Comparison of ENCODE assay signal across 8 mouse cellular contexts in the genomic region with DNA sequence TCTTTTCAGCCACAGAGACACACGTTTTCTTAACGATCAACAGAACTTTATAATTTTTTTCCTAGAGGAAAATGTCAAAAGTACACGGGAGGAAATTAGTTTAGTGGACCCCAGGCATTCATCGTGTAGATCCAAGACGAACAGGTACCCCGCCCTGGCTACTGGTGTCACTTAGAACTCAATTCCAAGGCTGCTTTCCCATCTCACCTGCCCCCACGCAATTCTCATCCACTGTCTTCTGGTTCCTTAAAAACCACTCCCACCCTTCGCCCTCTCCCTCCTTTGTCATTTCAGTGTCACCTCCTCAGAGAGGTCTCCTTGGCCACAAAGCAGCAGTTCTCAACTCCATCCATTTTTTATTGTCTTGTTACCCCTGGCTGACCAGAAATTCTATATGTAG. TPM values are rescaled to one million over a fixed set of nuclear protein-coding genes. Genes with fewer than 3 reads are reported as not detected.
DNase-seq lines count a peak whose midpoint lies in the region; ATAC-seq and TF ChIP-seq lines count a peak whose summit lies in the region.

No protein-coding gene starts in this region.

- peaks cover 8% of the 10 kb centered on the region; the same call in 1 of the 2 replicates for H3K4me1 ChIP-seq in kidney, adult 2 months (ENCODE audit: control insufficient read depth, insufficient read depth, low read length)
- peaks cover 2% of the 10 kb centered on the region; the same call in 1 of the 2 replicates for H3K4me1 ChIP-seq in brown adipose tissue, adult 24 weeks (ENCODE audit: control insufficient read depth, insufficient read depth, insufficient read length, low read length)
- H3K4me1 ChIP-seq in hindbrain, embryonic 14.5 days (replicated peaks; ENCODE audit: control insufficient read depth, insufficient read depth, low read length): peaks cover 10% of the 10 kb centered on the region; the same call in 1 of the 2 replicates
- H3K4me1 ChIP-seq in midbrain, embryonic 14.5 days (ENCODE audit: control insufficient read depth, insufficient read depth, low read length): peaks cover 8% of the 10 kb centered on the region

- H3K4me2 ChIP-seq in hindbrain, embryonic 14.5 days (replicated peaks): peak overlapping the region; percentile 95
- H3K4me2 ChIP-seq in midbrain, embryonic 14.5 days (ENCODE audit: low read length): peak overlapping the region; percentile 94

- no peaks in the 10 kb centered on the region for H3K9me3 ChIP-seq in hindbrain, embryonic 14.5 days (ENCODE audit: control insufficient read depth, low read length)
- no peaks in the 10 kb centered on the region for H3K9me3 ChIP-seq in midbrain, embryonic 14.5 days (ENCODE audit: control insufficient read depth, low read length)

- no peak for DNase-seq in kidney, adult 2 months
- no peak for DNase-seq in kidney, postnatal 4 days
- DNase-seq in hindbrain, embryonic 14.5 days (ENCODE audit: low spot score): no peak
- DNase-seq in midbrain, embryonic 14.5 days: no peak
- DNase-seq in c-Kit-positive CD71-positive TER-119-positive erythroid progenitor cells, embryonic 14.5 days (ENCODE audit: low spot score): no peak
- no peak for DNase-seq in layer of hippocampus, adult 9-11 months
- no peak for DNase-seq in MN1 (ENCODE audit: low spot score)

- no peaks in the 10 kb centered on the region for H3K27me3 ChIP-seq in kidney, adult 2 months (replicated peaks; ENCODE audit: control insufficient read depth, insufficient read depth, low read length)
- H3K27me3 ChIP-seq in hindbrain, embryonic 14.5 days (ENCODE audit: control insufficient read depth, insufficient read depth, low read length): peaks cover 7% of the 10 kb centered on the region; the same call in 1 of the 2 replicates
- peaks cover 10% of the 10 kb centered on the region; the same call in 1 of the 2 replicates for H3K27me3 ChIP-seq in midbrain, embryonic 14.5 days (ENCODE audit: control insufficient read depth, insufficient read depth, low read length)

- peak overlapping the region; percentile 44 for H3K4me3 ChIP-seq in kidney, adult 2 months (ENCODE audit: insufficient read depth, low read depth, low read length)
- peak overlapping the region; percentile 80 for H3K4me3 ChIP-seq in brown adipose tissue, adult 24 weeks (ENCODE audit: insufficient read depth, low read depth, low read length)
- H3K4me3 ChIP-seq in hindbrain, embryonic 14.5 days (replicated peaks; ENCODE audit: low read length): peak overlapping the region; percentile 45
- peak overlapping the region; percentile 45 for H3K4me3 ChIP-seq in midbrain, embryonic 14.5 days (replicated peaks; ENCODE audit: low read depth, low read length)

- no peaks in the 10 kb centered on the region for H3K36me3 ChIP-seq in kidney, adult 2 months (ENCODE audit: control insufficient read depth, insufficient read depth, low read length)
- no peaks in the 10 kb centered on the region for H3K36me3 ChIP-seq in hindbrain, embryonic 14.5 days (replicated peaks; ENCODE audit: control insufficient read depth, insufficient read depth)
- no peaks in the 10 kb centered on the region for H3K36me3 ChIP-seq in midbrain, embryonic 14.5 days (ENCODE audit: control insufficient read depth, insufficient read depth, low read length)

- TF ChIP-seq POLR2A in kidney, adult 2 months (IDR thresholded peaks at IDR 0.05; ENCODE audit: low read depth, low read length): no peak

- TF ChIP-seq CTCF in kidney, adult 2 months (conservative IDR thresholded peaks at IDR 0.05; ENCODE audit: insufficient read depth, insufficient read length, low read depth, low read length): no peak

- 34% methylated on average over 8 of the region's 8 CpGs for WGBS in kidney, adult 2 months
- 26% methylated on average over 8 of the region's 8 CpGs for WGBS in hindbrain, embryonic 14.5 days
- 24% methylated on average over 8 of the region's 8 CpGs for WGBS in midbrain, embryonic 14.5 days

- ATAC-seq in hindbrain, embryonic 14.5 days (ENCODE audit: low FRiP score): no peak
- ATAC-seq in midbrain, embryonic 14.5 days (ENCODE audit: low FRiP score, low TSS enrichment): no peak

- no peak overlapping the region for H3K27ac ChIP-seq in kidney, adult 2 months (ENCODE audit: insufficient read depth, low read depth, low read length)
- H3K27ac ChIP-seq in brown adipose tissue, adult 24 weeks (replicated peaks; ENCODE audit: low read depth, low read length): no peak overlapping the region
- no peak overlapping the region for H3K27ac ChIP-seq in hindbrain, embryonic 14.5 days
- no peak overlapping the region for H3K27ac ChIP-seq in midbrain, embryonic 14.5 days (replicated peaks; ENCODE audit: low read depth, low read length)

- H3K9ac ChIP-seq in hindbrain, embryonic 14.5 days: no peak overlapping the region
- no peak overlapping the region for H3K9ac ChIP-seq in midbrain, embryonic 14.5 days (replicated peaks; ENCODE audit: low read length)

RNA-seq across cellular contexts. Expression of a gene that starts 0.5 kb away (rescaled TPM):
- polyA plus RNA-seq in kidney, adult 2 months (2012; rRNA removed): 6.3 and 6.4 TPM in 2 replicates
- 1.1 and 3.3 TPM in 2 replicates for polyA plus RNA-seq in brown adipose tissue, adult 24 weeks (2012; ENCODE audit: insufficient read depth, insufficient read length, missing spikeins)
- polyA plus RNA-seq in hindbrain, embryonic 14.5 days (2014; fragmentation: Nextera tagmentation; extraction: Ambion mirVana): 0.66 and 0.90 TPM in 2 replicates
- 0.22 and 0.37 TPM in 2 replicates for polyA plus RNA-seq in midbrain, embryonic 14.5 days (2014; fragmentation: Nextera tagmentation; extraction: Ambion mirVana)

RNA-seq across cellular contexts. Expression of a gene that starts 42.9 kb away (rescaled TPM):
- polyA plus RNA-seq in kidney, adult 2 months (2012; rRNA removed): 10.6 and 11.0 TPM in 2 replicates
- polyA plus RNA-seq in brown adipose tissue, adult 24 weeks (2012; ENCODE audit: insufficient read depth, insufficient read length, missing spikeins): 17.2 and 20.0 TPM in 2 replicates
- polyA plus RNA-seq in hindbrain, embryonic 14.5 days (2014; fragmentation: Nextera tagmentation; extraction: Ambion mirVana): 77.8 and 81.9 TPM in 2 replicates
- 84.7 and 93.6 TPM in 2 replicates for polyA plus RNA-seq in midbrain, embryonic 14.5 days (2014; fragmentation: Nextera tagmentation; extraction: Ambion mirVana)

RNA-seq across cellular contexts. Expression of a gene that starts 45.3 kb away (rescaled TPM):
- polyA plus RNA-seq in kidney, adult 2 months (2012; rRNA removed): 31.0 and 39.7 TPM in 2 replicates
- polyA plus RNA-seq in brown adipose tissue, adult 24 weeks (2012; ENCODE audit: insufficient read depth, insufficient read length, missing spikeins): 56.3 and 63.9 TPM in 2 replicates
- polyA plus RNA-seq in hindbrain, embryonic 14.5 days (2014; fragmentation: Nextera tagmentation; extraction: Ambion mirVana): 29.2 and 33.9 TPM in 2 replicates
- 24.9 and 31.2 TPM in 2 replicates for polyA plus RNA-seq in midbrain, embryonic 14.5 days (2014; fragmentation: Nextera tagmentation; extraction: Ambion mirVana)
